Mouse (Mus musculus): ENCODE results near the gene Tmem191c. TPM values are rescaled to one million over a fixed set of nuclear protein-coding genes. Genes with fewer than 3 reads are reported as not detected.

Gene Tmem191c
- polyA plus RNA-seq, 1 experiment from 2014 or later = 12.2 TPM

Other genes starting within 250 kb of the Tmem191c start
- 26.7 and 27.2 TPM in 2 replicates for gene Ypel1, start 206.4 kb upstream of the Tmem191c start, polyA plus RNA-seq (2015; fragmentation: Nextera tagmentation; extraction: Ambion mirVana)
- gene Ppil2, start 164.8 kb upstream of the Tmem191c start, polyA plus RNA-seq (2015; fragmentation: Nextera tagmentation; extraction: Ambion mirVana) = 127 and 146 TPM in 2 replicates
- 31.7 and 38.4 TPM in 2 replicates for gene 2610318N02Rik, start 150.9 kb upstream of the Tmem191c start, polyA plus RNA-seq (2015; fragmentation: Nextera tagmentation; extraction: Ambion mirVana)
- 105 and 112 TPM in 2 replicates for gene Sdf2l1, start 143.7 kb upstream of the Tmem191c start, polyA plus RNA-seq (2015; fragmentation: Nextera tagmentation; extraction: Ambion mirVana)
- 6.4 TPM in 2 replicates for gene Ydjc, start 131.5 kb upstream of the Tmem191c start, polyA plus RNA-seq (2015; fragmentation: Nextera tagmentation; extraction: Ambion mirVana)
- gene Ccdc116, start 128.8 kb upstream of the Tmem191c start, polyA plus RNA-seq (2015; fragmentation: Nextera tagmentation; extraction: Ambion mirVana) = 0.31 and 0.48 TPM in 2 replicates
- gene Ube2l3, start 73.4 kb upstream of the Tmem191c start, polyA plus RNA-seq (2015; fragmentation: Nextera tagmentation; extraction: Ambion mirVana) = 345 and 355 TPM in 2 replicates
- gene Rimbp3, start 67.5 kb upstream of the Tmem191c start, polyA plus RNA-seq (2015; fragmentation: Nextera tagmentation; extraction: Ambion mirVana) = 0.21 and 0.24 TPM in 2 replicates
- gene Hic2, start 42.5 kb upstream of the Tmem191c start, polyA plus RNA-seq (2015; fragmentation: Nextera tagmentation; extraction: Ambion mirVana) = 4.3 TPM in 2 replicates
- 0.30 and 1.8 TPM in 2 replicates for gene Serpind1, start 55.3 kb downstream of the Tmem191c start, polyA plus RNA-seq (2015; fragmentation: Nextera tagmentation; extraction: Ambion mirVana)
- gene Snap29, start 129.9 kb downstream of the Tmem191c start, polyA plus RNA-seq (2015; fragmentation: Nextera tagmentation; extraction: Ambion mirVana) = 13.6 and 15.0 TPM in 2 replicates
- 23.4 and 29.1 TPM in 2 replicates for gene Pi4ka, start 130.2 kb downstream of the Tmem191c start, polyA plus RNA-seq (2015; fragmentation: Nextera tagmentation; extraction: Ambion mirVana)
- 67.5 and 67.8 TPM in 2 replicates for gene Crkl, start 175.9 kb downstream of the Tmem191c start, polyA plus RNA-seq (2015; fragmentation: Nextera tagmentation; extraction: Ambion mirVana)
- 3.3 and 3.6 TPM in 2 replicates for gene Aifm3, start 213.5 kb downstream of the Tmem191c start, polyA plus RNA-seq (2015; fragmentation: Nextera tagmentation; extraction: Ambion mirVana)
- 79.9 TPM in 2 replicates for gene Lztr1, start 232.6 kb downstream of the Tmem191c start, polyA plus RNA-seq (2015; fragmentation: Nextera tagmentation; extraction: Ambion mirVana)

Measured in lung, embryonic 15.5 days (tissue).